Mouse (Mus musculus): Measurements from ENCODE around the gene Olfr680-ps1.

GRCm38 (mm10) chr7:105064175-105064574 lies 28.4 kb downstream of the Olfr680-ps1 start, which contains the start of gene Olfr678:
- no peak for TF ChIP-seq POLR2A (IDR thresholded peaks at IDR 0.05; ENCODE audit: insufficient read depth, low read depth, low read length)
- TF ChIP-seq CTCF (IDR thresholded peaks at IDR 0.05; ENCODE audit: insufficient read depth, low read depth, low read length): no peak
